Mouse (Mus musculus): ENCODE results near the gene Adamts15.

Gene Adamts15

DNA sequence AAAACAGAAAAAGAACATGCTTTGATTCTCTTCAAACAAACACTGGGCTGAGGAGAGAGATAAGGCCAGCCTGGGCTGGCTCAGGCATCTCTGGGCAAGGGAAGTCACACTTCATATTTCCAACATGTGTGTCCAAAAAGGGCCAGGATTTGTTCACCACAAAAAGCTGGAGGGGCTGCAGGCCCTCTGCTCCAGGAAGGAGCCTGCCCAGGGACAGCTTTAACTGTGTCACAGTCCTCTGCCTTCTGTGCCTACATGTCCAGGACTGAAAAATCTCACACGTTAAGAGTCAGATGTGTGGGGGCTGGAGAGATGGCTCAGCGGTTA lies 42.3 kb downstream of the Adamts15 start:
- no peak for DNase-seq (ENCODE audit: low spot score)

DNA sequence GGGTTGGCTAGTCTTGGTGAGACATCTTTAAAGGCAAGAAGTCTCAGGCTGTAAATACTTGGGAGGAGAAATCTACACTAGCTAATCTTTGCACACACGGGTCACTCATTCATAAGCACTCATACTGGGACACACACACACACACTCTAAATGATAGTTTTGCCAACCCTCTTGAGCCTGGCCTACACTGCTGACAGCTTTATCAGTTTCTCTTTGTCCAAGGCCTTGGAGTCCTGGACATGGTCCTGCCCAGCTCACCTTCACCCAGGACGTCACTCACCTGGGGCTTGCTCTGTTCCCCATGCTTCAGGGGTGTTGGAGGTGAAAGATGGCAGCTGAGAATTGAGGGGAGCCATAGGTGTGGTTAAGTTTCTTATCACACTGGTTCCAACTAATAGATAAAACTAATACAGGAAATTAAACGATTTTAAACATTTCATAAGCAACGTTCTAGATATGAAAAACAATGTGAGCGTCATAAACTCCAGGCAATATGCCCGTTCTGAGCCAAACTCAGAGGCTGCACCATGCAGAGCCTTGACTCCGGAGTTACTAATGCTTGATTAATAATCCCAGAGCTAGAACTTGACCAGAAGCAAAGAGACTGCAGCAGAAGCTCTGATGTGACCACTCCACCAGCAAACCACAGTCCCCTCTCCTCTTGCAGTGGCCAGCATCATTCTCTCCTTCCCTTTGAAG lies 42.9 kb downstream of the Adamts15 start:
- DNase-seq (ENCODE audit: low spot score), result no peak

- no peak for DNase-seq (ENCODE audit: low spot score)
Observed at GRCm38 (mm10) chr9:30876552-30876951, 45.7 kb downstream of the Adamts15 start.

DNA sequence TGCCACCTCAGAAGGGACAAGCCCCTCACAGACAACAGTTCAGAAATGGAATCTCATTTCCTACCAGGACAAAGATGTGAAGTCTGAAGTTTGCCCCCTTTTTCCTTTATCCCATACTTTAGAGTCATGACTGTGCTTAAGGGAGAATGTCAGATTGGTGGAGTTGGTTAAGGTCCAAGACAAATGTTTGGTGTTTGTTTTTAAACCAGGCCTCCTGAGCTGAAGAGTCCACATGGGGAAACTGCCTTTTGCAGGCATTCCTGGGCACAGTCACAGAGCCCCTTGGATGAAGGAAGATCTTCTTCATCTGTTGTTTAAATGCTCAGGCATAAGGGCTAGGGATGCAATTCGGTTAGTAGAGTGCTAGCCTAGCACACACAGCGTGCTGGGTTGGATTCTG lies 66.4 kb downstream of the Adamts15 start:
- no peak for DNase-seq (ENCODE audit: low spot score)

- no peak for DNase-seq (ENCODE audit: low spot score)
Observed at GRCm38 (mm10) chr9:30851841-30852240, 70.4 kb downstream of the Adamts15 start.

DNA sequence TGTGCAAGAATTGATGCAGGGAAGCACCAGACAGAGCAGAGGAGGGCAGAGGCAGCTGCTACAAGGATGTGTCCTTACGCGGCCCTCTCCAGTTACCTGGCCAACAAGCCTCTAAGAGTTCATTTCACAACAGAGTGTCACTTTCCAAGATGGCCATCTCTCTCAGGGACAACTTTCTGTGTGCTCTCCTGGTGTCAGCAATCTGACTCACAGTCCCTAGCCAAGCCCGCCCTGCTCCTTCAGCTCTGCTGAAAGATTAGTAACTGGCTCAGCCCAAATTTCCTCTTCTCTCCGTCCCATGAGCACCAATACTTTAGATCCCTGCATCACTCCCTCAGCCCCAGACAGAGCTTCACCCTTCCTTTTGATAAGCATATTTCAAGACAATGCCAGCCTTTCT lies 72.3 kb downstream of the Adamts15 start:
- DNase-seq (ENCODE audit: low spot score), result no peak

- no peak for DNase-seq (ENCODE audit: low spot score)
Observed at GRCm38 (mm10) chr9:30849444-30849843, 72.8 kb downstream of the Adamts15 start.
